Mouse (Mus musculus) adrenal gland, postnatal 4 days (tissue): ENCODE data around the gene Zfp658. TPM values are rescaled to one million over a fixed set of nuclear protein-coding genes. Genes with fewer than 3 reads are reported as not detected.
A peak's percentile ranks its signal among the peaks of the same experiment; 100 is the strongest.

Experiments
- DNase-seq, 2 experiments: peaks; one replicate each; pipeline ENCODE4 v3.0.0; 2021 to 2022; ENCODE audit warnings: low spot score in 2 of 2, mixed read lengths in 2 of 2
- total RNA-seq, 2 experiments: library from RNA; stranded (reverse); gene quantifications; 2 replicates each; pipeline ENCODE4 v1.2.3; 2021

Gene Zfp658
- total RNA-seq, 2 experiments from 2014 or later: 3.4 TPM

DNA sequence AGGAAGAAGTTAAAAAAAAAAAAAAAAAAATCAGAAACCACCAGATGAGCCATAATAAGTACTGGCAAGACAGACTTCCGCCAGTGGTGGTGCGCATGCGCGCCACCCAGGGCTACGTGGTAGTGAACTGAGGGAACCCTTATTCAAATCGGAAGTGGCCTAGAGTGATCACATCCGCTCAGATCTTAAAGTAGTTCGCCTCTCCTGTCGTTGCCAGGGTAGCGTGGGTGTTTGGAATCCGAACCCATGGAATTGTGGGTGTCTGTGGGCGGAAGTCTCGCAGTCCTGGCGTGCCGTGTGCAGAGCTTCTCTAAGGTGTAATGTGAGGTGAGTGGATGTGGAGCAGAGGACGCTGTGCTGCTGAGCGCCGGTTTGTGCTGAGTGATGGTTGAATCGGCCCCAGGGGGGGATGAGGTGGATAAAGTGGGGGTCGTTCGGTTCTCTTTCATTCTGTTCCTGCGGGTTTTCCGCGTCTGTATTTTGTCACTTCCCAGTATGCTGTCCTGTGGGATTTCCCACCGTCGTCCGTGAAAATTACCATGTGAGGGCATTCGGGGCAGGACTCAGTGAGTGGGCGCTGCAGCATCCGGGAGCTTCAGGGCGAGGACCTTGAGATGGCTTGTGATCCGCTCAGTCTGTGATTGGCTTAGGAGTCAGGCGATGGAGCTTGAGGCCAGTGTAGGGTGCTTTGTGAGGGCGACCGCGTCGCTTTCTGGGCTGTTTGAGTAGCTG is 17.6 kb downstream of the Zfp658 start, which contains the start of gene Zfp719:
Gene Zfp719, plus strand, starts transcription at position 171 of the 732 bp plus-strand sequence.
- peak; percentile 67 to 78 for DNase-seq

DNA sequence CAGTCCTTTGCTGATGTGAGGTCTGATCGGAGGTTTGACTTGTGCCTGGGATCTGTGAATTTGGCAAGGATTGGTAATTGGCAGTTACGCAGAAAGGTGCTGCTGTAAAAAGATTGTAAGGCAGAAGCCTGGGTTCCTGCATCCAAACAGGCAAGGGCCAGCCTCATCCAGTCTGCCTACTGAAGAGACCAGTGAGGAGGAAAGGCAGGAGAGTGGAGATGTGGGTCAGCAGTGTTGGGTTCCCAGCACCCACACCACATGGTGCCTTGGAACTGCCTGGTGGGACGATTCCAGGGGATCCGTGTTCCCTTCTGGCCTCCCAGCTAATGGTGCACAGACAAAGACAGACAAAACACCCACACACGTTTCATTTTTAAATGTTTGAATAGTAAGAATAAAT is 18.5 kb downstream of the Zfp658 start:
- no peak for DNase-seq

DNA sequence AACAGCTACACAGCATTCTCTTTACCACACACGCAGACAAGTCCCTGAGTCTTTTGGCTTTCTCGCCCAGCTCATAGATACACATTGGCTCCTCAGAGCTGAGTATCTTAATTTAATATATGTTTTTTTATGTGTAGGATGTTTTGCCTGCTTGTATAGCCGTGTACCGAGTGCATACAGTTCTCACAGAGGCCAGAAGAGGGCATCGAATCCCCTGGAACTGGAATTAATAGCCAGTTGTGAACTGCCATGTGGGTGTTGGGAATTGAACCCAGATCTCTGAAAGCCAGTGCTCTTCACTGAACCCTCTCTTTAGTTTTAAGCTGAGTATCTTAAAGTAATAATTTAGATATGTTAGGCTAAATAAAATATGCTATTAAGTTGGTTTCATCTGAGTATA is 22.7 kb downstream of the Zfp658 start:
- no peak for DNase-seq

DNA sequence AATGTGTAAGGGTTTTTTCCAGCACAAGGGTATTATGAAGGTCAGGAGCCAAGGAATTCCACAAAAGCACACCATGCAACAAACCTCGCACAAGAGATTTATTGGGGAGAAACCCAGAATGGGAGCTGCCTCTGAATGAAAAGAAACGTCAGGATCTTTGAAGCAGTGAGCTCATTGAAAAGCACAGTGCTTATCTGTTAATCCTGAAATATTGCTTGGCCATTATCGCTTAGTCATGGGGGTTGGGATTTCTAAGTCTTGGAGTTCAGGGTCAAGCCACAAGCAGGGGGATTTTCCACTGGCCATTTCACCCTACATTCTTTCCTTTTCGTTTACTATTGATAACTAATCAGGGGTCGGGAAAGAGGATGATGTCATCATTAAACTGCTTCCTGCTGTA is 39.8 kb downstream of the Zfp658 start:
- DNase-seq: no peak

DNA sequence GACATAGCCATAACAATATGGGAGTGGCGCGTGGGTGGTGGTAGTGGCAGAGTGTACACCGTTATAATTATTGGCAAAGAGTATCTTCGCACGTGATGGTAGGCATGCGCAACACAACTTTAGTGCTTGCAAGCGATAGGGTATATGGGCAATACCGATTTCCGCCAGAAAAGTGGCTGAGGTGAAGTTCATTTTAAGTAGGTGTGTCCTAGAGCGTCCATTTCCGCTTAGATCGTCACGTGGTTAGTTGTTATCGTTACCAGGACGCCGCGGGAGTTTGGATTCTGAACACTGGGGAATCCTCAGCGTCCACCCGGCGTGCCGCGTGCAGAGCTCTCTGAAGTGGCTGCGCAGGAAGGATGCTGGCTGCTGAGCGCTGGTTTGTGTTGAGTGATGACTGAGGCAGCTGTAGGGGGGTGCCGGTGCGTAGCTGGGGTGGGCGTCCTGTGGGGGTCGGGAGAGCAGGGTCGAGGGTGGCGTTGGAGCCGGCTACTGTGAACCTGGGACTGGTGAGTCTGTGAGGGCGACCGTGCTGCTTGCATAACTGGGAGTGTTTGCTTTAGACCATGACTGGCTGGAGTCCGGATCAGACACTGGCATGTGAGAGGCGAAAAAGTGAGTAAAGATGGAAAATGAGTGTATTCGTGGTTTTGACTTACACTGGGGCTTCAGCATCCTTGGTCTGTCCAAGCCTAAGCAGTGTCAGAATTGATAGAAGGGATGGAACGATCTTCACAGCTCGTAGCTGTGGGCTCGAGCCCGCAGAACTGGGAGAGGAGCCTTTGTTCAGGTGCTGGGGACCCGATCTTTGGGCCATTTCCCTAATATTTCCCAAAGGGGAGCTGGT is 45.1 kb downstream of the Zfp658 start, which contains the start of gene Zfp819:
Gene Zfp819, plus strand, starts transcription at position 274 of the 847 bp plus-strand sequence.
- peak; percentile 40 to 50 for DNase-seq

DNA sequence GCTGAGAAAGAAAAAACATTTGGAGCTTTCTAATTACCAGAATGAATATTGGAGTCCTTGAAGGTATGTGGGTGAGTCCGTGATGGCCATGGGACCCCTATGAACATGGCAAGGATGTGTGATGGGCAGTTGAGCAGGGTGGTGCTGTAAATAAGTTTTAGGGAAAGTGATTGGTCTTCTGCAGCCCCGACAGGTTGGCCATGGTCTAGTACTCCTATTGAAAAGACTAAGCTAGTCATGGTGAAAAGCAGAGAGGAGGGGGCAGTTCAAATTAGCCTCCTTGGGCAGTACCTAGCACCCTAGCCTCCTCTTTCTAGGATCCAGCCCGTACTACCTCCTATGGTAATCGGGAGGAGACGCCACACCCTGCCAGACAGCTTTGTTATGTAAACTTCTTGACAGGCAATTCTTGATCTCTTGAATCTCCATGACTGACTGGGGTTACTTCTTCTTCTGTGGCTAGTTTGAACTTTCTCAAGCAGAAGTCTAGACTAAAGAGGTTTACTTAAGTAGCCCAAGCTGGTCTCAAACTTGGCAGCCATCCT is 45.8 kb downstream of the Zfp658 start:
- no peak for DNase-seq

DNA sequence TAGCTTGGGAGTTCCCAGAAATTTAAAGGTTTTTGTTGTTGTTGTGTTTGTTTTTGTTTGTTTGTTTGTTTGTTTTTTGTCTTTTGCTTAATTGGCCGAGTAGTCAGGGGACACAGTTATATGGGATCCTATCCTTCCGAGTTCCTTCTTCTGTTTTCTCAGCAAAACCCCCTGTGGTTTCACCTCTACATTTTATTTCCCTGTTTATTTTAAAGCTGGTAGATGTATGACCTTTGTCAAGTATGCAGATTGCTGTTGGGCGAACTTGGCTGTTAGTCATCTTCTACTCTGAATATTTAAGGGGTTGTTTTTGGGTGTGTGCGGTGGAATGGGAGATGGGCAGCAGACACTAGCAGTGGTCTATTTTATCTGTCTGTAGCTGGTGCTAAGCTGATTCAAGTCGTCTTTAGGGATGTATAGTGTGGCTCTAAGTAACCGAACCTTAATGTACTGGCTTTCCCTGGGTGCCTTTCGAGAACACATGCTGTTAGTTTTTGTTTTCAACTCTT is 46.3 kb downstream of the Zfp658 start:
- no peak for DNase-seq

DNA sequence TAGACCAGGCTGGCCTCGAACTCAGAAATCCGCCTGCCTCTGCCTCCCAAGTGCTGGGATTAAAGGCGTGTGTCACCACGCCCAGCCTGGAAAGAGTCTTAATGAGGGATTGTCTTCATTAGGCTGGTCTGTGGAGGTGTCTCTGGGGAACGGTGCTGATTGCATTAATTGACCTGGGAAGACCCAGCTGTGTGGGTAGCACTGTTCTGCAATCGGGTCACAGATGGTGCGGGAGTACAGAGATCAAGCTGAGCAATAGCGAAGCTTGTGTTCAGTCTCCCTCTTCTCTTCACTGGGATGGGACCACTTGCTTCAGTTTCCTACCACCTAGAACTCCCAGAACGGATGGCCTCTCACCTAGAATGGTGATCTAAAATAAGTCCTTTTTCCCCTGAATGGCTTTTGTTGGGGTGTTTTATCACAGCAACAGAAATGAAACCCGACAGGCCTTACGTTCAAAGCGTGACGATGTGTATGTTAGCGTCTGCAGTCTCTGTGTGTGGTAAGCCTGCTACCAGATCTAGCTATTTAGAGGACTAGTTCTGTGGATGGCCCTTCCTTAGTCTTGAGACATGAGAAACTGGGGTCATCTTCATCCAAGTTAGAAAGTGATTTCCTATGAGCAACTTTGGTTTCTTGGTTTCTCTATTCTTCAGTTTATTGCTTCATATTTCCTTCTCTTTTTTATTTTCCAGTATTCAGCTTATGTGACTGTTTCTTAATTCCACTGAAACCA is 51.9 kb downstream of the Zfp658 start:
- no peak for DNase-seq

DNA sequence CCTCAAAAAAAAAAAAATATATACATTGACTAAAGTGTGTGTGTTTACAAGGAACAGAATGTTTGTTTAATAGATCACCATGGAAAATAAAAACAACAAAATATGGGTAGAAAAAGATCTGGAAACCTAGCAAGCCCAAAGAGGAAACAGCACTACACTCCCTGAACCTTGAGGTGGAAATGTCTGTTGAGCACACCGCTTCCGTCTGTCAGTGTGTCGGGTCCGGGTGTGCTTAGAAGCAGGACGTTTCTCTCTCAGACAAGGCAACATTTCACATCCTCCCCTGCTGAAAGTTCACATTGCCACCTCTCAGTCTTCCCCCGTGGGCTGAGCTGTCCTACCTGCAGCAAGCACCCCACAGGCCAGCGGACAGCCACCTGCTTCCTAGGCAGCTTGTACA is 60.9 kb downstream of the Zfp658 start:
- no peak for DNase-seq

DNA sequence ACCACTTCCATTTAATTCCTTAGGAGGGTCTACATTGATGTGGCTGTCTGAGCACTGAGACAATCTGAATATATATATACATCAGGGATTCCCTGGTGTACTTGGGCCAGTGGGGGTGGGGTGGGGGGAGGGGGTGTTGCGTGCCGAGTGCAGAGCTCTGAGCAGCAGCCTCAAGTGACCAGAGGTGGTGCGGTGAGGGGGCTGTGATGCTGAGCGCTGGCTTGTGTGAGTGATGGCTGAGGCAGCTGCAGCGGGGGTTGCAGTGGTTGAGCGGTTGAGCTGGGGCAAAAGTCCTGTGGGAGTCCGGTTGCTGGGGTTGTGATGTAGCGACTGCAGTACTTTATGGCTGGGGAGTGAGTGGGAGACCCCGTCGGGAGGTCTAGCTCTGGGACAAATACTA is 61.8 kb downstream of the Zfp658 start:
- no peak for DNase-seq

Other genes with a start within 250 kb of the Zfp658 start
- 10 to 100 TPM; 19.0 to 19.5 TPM for gene Zfp715, start 249.0 kb upstream of the Zfp658 start, total RNA-seq
- gene Siglecf, start 210.9 kb upstream of the Zfp658 start, total RNA-seq: under 1 TPM in 1 of 2 experiments, not detected in 1; 0.17 TPM
- under 1 TPM; 0.36 to 0.62 TPM for gene Siglecg, start 154.1 kb upstream of the Zfp658 start, total RNA-seq
- gene Lim2, start 134.6 kb upstream of the Zfp658 start, total RNA-seq: not detected
- under 1 TPM in 1 of 2 experiments, not detected in 1; 0.68 TPM for gene Nkg7, start 125.2 kb upstream of the Zfp658 start, total RNA-seq
- gene Cldnd2, start 121.5 kb upstream of the Zfp658 start, total RNA-seq: not detected
- 100 to 1,000 TPM; 378 to 458 TPM for gene Etfb, start 118.2 kb upstream of the Zfp658 start, total RNA-seq
- gene Gm45233, start 118.1 kb upstream of the Zfp658 start, total RNA-seq: 1 to 10 TPM; 2.1 to 2.7 TPM
- 1 to 10 TPM; 7.0 to 7.2 TPM for gene Vsig10l, start 99.1 kb upstream of the Zfp658 start, total RNA-seq
- 1 to 10 TPM; 3.2 to 3.8 TPM for gene Iglon5, start 72.2 kb upstream of the Zfp658 start, total RNA-seq
- not detected for gene 4931406B18Rik, start 56.3 kb upstream of the Zfp658 start, total RNA-seq
- 1 to 10 TPM; 3.0 to 4.1 TPM for gene Cd33, start 17.8 kb upstream of the Zfp658 start, total RNA-seq
- 10 to 100 TPM; 17.6 to 18.9 TPM for gene Zfp719, start 17.4 kb downstream of the Zfp658 start, total RNA-seq
- under 1 TPM; 0.22 to 0.28 TPM for gene Zfp819, start 44.9 kb downstream of the Zfp658 start, total RNA-seq
- under 1 TPM in 1 of 2 experiments, not detected in 1; 0.14 TPM for gene Ceacam18, start 72.5 kb downstream of the Zfp658 start, total RNA-seq
- gene Siglece, start 97.9 kb downstream of the Zfp658 start, total RNA-seq: 1 to 10 TPM; 2.1 to 2.2 TPM
- 10 to 100 TPM; 12.0 to 12.6 TPM for gene Ctu1, start 109.8 kb downstream of the Zfp658 start, total RNA-seq
- gene Klk14, start 128.2 kb downstream of the Zfp658 start, total RNA-seq: under 1 TPM in 1 of 2 experiments, not detected in 1; 0.31 TPM
- not detected for gene Klk13, start 150.3 kb downstream of the Zfp658 start, total RNA-seq
- gene Klk12, start 206.6 kb downstream of the Zfp658 start, total RNA-seq: not detected
- gene Klk11, start 212.3 kb downstream of the Zfp658 start, total RNA-seq: not detected
- gene Klk10, start 218.8 kb downstream of the Zfp658 start, total RNA-seq: under 1 TPM; 0.51 to 0.64 TPM
- not detected for gene Klk9, start 229.6 kb downstream of the Zfp658 start, total RNA-seq
- gene Klk8, start 235.3 kb downstream of the Zfp658 start, total RNA-seq: 1 to 10 TPM; 4.9 to 6.1 TPM
- gene Klk7, start 249.0 kb downstream of the Zfp658 start, total RNA-seq: not detected